Mouse (Mus musculus): ENCODE measurements around the gene R3hdm1. TPM values are rescaled to one million over a fixed set of nuclear protein-coding genes. Genes with fewer than 3 reads are reported as not detected.

The R3hdm1 gene
- polyA plus RNA-seq (2012; rRNA removed): 27.7 and 32.8 TPM in 2 replicates

GRCm38 (mm10) chr1:128102641-128103461 is at the start of gene R3hdm1, which contains the start of gene Zranb3:
Gene R3hdm1, plus strand, starts transcription at chr1:128103301.
Gene Zranb3, minus strand, starts transcription at chr1:128103047.

GRCm38 (mm10) chr1:128243627-128243995 is 140.5 kb downstream of the R3hdm1 start, which contains the start of gene Ubxn4:
Gene Ubxn4, plus strand, starts transcription at chr1:128243964.

Other genes with a start within 250 kb of the R3hdm1 start
- gene Map3k19, start 248.3 kb upstream of the R3hdm1 start, polyA plus RNA-seq (2012; rRNA removed): 0.09 and 0.14 TPM in 2 replicates
- 18.2 and 23.2 TPM in 2 replicates for gene Rab3gap1, start 234.5 kb upstream of the R3hdm1 start, polyA plus RNA-seq (2012; rRNA removed)
- gene Zranb3, start 254 bp upstream of the R3hdm1 start, polyA plus RNA-seq (2012; rRNA removed): 0.77 and 1.3 TPM in 2 replicates
- gene Ubxn4, start 140.7 kb downstream of the R3hdm1 start, polyA plus RNA-seq (2012; rRNA removed): 17.1 and 18.2 TPM in 2 replicates
- 0.03 and 0.09 TPM in 2 replicates for gene Lct, start 225.0 kb downstream of the R3hdm1 start, polyA plus RNA-seq (2012; rRNA removed)

Data from colon, adult 2 months (tissue).